Mouse (Mus musculus) midbrain, embryonic 14.5 days (tissue): Measurements from ENCODE around the gene Tril. TPM values are rescaled to one million over a fixed set of nuclear protein-coding genes. Genes with fewer than 3 reads are reported as not detected.
A peak's percentile ranks its signal among the peaks of the same experiment; 100 is the strongest.

Experiments
- ATAC-seq: fragments of 200-750 bp; cut with Nextera tagmentation; 2 replicates; pipeline ENCODE4 v1.8.0; 2017; ENCODE audit warnings: moderate number of reproducible peaks, moderate library complexity; ENCODE audit not compliant: low FRiP score, low TSS enrichment
- DNase-seq: peaks from one replicate; pipeline ENCODE4 v3.0.0-alpha.2; 2015
- H3K27ac ChIP-seq: fragments of 300-500 bp; sonication (generic); replicated peaks from 2 replicates; pipeline ENCODE4 v1.5.1; 2014; ENCODE audit warnings: mild to moderate bottlenecking, low read depth, low read length, moderate library complexity
- H3K27me3 ChIP-seq: fragments of 300-500 bp; sonication (generic); 2 replicates; pipeline ENCODE4 v1.6.1; 2014; ENCODE audit warnings: low read length, control low read depth, mixed read lengths; ENCODE audit not compliant: control insufficient read depth, insufficient read depth
- H3K36me3 ChIP-seq: fragments of 300-500 bp; sonication (generic); 2 replicates; pipeline ENCODE4 v1.6.1; 2014; ENCODE audit warnings: low read length, control low read depth; ENCODE audit not compliant: control insufficient read depth, insufficient read depth
- H3K4me1 ChIP-seq: fragments of 300-500 bp; sonication (generic); 2 replicates; pipeline ENCODE4 v1.6.1; 2014; ENCODE audit warnings: mild to moderate bottlenecking, antibody characterized with exemption, low read length, control low read depth; ENCODE audit not compliant: control insufficient read depth, insufficient read depth
- H3K4me2 ChIP-seq: fragments of 300-500 bp; sonication (generic); 2 replicates; pipeline ENCODE4 v1.6.1; 2014; ENCODE audit warnings: mild to moderate bottlenecking, low read length, moderate library complexity
- H3K4me3 ChIP-seq: fragments of 300-500 bp; sonication (generic); replicated peaks from 2 replicates; pipeline ENCODE4 v1.5.1; 2014; ENCODE audit warnings: low read depth, low read length
- H3K9ac ChIP-seq: fragments of 300-500 bp; sonication (generic); replicated peaks from 2 replicates; pipeline ENCODE4 v1.6.1; 2014; ENCODE audit warnings: mild to moderate bottlenecking, low read length, moderate library complexity
- H3K9me3 ChIP-seq: fragments of 300-500 bp; sonication (generic); 2 replicates; pipeline ENCODE4 v1.6.1; 2016; ENCODE audit warnings: low read length, control low read depth, mixed read lengths; ENCODE audit not compliant: control insufficient read depth
- WGBS: fragments of 180-500 bp; shearing (Covaris S2); extraction: QIAGEN DNeasy Blood & Tissue Kit; methylation state at CpG from one replicate; pipeline ENCODE4 v1.1.7; 2014; 5-methylcytosine and 5-hydroxymethylcytosine counted together
- polyA plus RNA-seq: library from polyadenylated mRNA; unstranded; fragments of >200 nt; fragmentation: Nextera tagmentation; extraction: Ambion mirVana; gene quantifications from 2 replicates; pipeline ENCODE4 v1.2.1, GENCODE M21; 2014

Tril gene
- polyA plus RNA-seq, 1 experiment from 2014 or later, result 12.8 TPM

DNA sequence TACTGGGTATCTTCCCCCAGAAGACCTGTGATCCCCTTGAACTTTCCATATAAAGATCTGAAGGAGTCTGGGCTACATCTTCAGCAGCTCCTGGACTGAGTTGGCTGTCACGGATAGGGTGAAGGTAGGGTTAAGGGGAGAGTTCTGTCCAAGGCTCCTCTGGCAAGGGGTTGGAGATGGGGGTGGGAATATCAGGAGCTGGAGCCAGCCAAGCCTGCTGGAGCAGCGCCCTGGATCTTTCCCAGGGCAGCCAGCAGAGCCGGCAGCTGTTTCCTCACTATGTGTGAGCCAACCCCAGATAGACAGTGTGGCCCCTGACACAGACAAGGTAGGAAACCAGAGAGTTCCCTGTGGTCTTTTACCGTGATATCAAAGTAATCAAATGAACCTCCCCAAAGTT, 4.6 kb upstream of the Tril start:
- no peaks in the 10 kb centered on the region for H3K36me3 ChIP-seq
- WGBS, result 77% methylated on average over 4 of the region's 4 CpGs
- no peak for DNase-seq

GRCm38 (mm10) chr6:53821041-53821501, 441 bp upstream of the Tril start:
- H3K9ac ChIP-seq, result peak overlapping the region; percentile 48; the same call in 1 of the 2 replicates
- peaks cover 50% of the 10 kb centered on the region for H3K27me3 ChIP-seq
- ATAC-seq (0 out of 2 replicates have a peak, but pooled peaks have one; percentile 4), DNase-seq (peak; percentile 43)
- under 1% methylated on average over 18 of the region's 18 CpGs for WGBS
- no peaks in the 10 kb centered on the region for H3K9me3 ChIP-seq
- peak overlapping the region; percentile 47 for H3K27ac ChIP-seq
- peak overlapping the region; percentile 46 for H3K4me3 ChIP-seq
- H3K4me2 ChIP-seq, result peak overlapping the region; percentile 67
- H3K36me3 ChIP-seq, result no peaks in the 10 kb centered on the region
- H3K4me1 ChIP-seq, result peaks cover 30% of the 10 kb centered on the region

More for the DNA sequence above, 4.6 kb upstream of the Tril start:
- Histone ChIP-seq H3K27ac (no peak overlapping the region), H3K4me3 (no peak overlapping the region), H3K4me1 (peaks cover 8% of the 10 kb centered on the region), H3K27me3 (peaks cover 18% of the 10 kb centered on the region; the same call in 1 of the 2 replicates), H3K9ac (no peak overlapping the region), H3K9me3 (no peaks in the 10 kb centered on the region), H3K4me2 (no peak overlapping the region)
- no peak for ATAC-seq

DNA sequence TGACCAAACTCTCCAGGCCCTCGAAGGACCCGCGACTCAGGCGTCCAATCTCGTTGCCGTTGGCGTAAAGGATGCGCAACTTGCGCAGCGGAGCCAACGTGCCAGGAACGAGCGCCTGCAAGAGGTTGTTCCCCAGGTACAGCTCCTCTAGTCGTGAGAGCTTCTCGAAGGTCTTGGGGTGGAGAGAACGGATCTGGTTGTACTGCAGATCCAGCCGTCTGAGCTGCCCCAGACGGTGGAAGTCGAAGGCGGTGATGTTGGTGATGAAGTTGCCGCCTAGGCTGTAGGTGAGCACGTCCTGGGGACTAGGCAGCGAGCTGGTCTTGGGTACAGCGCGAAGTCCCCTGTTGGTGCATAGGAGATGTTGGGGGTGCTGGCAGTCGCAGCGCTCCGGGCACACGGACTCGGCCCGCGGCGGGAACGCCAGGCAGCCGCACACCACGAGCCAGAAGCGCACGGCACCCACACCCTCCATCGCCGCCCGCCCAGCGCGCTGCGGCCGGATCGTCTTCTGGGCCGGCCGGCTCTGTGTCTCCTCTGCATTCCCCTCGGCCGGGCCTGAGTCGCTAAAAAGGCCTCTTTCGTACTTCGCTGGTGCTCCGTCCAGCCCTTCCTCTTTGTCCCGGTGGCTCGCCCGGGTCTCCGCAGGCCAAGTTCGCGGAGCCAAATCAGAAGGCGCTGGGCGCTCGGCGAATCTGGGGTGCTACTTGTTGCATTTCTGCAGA, 707 bp downstream of the Tril start:
- no peaks in the 10 kb centered on the region for H3K9me3 ChIP-seq
- ATAC-seq, result no peak
- H3K36me3 ChIP-seq, result no peaks in the 10 kb centered on the region
- peak overlapping the region; percentile 67 for H3K4me2 ChIP-seq
- H3K27me3 ChIP-seq, result peaks cover 50% of the 10 kb centered on the region
- peak overlapping the region; percentile 46 for H3K4me3 ChIP-seq
- WGBS, result under 1% methylated on average over 64 of the region's 64 CpGs
- H3K9ac ChIP-seq, result peak overlapping the region; percentile 48
- peak; percentile 58 for DNase-seq
- peak overlapping the region; percentile 47 for H3K27ac ChIP-seq
- H3K4me1 ChIP-seq, result peaks cover 30% of the 10 kb centered on the region

DNA sequence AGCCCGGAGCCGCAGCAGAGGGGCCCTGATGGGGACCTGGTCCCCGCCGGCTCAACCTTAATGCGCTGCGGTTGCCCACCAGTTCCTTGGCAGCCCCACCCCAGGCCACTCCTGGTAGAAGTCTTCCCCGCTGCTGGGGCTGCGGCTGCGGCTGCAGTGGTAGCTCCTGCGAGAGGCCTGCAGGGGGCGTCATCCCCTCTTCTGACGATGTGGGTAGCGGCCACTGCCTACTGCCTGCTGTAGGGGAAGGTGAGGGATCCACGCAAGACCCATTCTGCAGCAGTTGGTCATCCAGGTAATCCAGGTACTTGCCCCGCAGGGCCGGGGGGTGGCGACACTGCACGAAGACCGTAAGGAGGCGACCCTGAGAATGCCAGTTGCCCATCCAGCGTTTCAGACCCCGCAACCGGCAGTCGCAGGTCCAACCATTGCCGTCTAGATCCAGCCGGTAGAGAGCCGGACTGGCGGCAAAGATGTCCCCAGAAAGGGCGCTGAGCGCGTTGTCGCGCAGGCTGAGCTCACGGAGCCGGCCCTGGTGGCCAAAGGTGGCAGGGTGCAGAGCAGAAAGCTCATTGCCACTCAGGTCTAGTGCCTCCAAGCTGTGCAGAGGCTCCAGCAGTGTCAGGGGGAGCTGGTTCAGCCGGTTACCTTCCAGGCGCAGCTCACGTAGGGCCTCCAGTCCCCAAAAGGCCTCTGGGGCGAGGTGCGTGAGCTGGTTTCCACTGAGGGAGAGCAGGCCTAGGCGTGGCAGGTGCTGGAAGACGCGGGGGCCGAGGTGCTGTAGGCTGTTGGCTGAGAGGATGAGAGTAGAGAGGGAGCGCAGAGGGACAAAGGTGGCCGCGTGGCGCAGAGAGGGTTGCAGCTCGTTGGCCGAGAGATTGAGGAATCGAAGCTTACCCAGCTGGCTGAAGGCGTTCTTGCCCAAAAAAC, 1.6 kb downstream of the Tril start:
- DNase-seq, result peak; percentile 57
- peak; percentile 39 for ATAC-seq
- Histone ChIP-seq H3K36me3 (no peaks in the 10 kb centered on the region), H3K4me1 (peaks cover 30% of the 10 kb centered on the region), H3K4me2 (peak overlapping the region; percentile 67), H3K9me3 (no peaks in the 10 kb centered on the region), H3K4me3 (peak overlapping the region; percentile 46), H3K27me3 (peaks cover 50% of the 10 kb centered on the region), H3K9ac (peak overlapping the region; percentile 29), H3K27ac (peak overlapping the region; percentile 47; the same call in 1 of the 2 replicates)
- 4% methylated on average over 52 of the region's 52 CpGs for WGBS

DNA sequence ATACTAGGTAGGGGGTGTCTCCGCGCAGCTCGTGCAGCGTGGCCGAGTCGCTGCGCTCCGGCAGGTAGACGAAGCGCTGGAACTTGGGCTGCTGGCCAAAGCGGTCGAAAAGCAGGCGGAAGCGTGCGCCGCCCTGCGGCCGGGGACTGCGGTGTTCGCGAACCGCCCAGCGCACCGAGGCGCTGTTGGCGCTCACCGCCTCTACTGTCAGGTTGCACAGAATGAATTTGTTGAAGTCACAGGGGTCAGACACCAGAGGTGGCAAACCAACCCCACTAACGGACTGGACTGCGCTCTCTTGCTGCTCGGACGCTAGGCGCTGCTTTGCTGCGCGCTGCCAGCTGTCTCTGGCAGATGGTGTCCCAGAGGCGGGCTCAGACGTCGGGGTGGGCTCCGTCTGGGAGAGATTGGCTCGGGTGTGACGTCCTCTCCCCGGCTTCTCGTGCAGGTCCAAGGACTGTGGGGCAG, 2.3 kb downstream of the Tril start:
- Histone ChIP-seq H3K27me3 (peaks cover 50% of the 10 kb centered on the region), H3K9me3 (no peaks in the 10 kb centered on the region), H3K9ac (peak overlapping the region; percentile 29), H3K27ac (no peak overlapping the region), H3K4me1 (peaks cover 30% of the 10 kb centered on the region), H3K4me2 (peak overlapping the region; percentile 67), H3K36me3 (no peaks in the 10 kb centered on the region), H3K4me3 (peak overlapping the region; percentile 46)
- DNase-seq (peak; percentile 81), ATAC-seq (peak; percentile 46)
- WGBS, result 0% methylated on average over 42 of the region's 42 CpGs

DNA sequence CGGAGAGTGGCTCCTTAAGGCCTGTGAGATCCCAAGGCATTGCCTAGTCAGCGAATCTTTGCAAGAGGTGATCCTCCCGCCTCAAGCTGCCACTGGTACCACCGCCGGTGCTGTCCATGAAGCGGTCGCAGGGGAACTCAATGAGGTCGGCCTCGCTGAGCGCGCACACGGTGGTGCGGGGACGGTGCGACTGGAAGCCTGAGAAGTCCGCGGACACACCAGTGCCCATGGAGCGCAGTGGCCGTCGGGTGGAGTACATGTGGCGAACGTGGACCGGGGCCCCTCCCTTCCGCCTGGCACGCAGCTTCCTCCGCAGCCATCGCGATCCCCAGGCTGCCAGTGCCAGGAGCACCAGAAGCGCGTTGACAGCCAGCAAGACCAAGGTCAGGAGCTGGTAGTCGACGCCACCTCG, 2.9 kb downstream of the Tril start:
- peak overlapping the region; percentile 46 for H3K4me3 ChIP-seq
- no peak overlapping the region for H3K27ac ChIP-seq
- DNase-seq, result peak; percentile 45
- peaks cover 50% of the 10 kb centered on the region for H3K27me3 ChIP-seq
- ATAC-seq, result no peak
- peaks cover 30% of the 10 kb centered on the region for H3K4me1 ChIP-seq
- peak overlapping the region; percentile 29 for H3K9ac ChIP-seq
- H3K36me3 ChIP-seq, result no peaks in the 10 kb centered on the region
- no peaks in the 10 kb centered on the region for H3K9me3 ChIP-seq
- peak overlapping the region; percentile 67 for H3K4me2 ChIP-seq
- 15% methylated on average over 33 of the region's 33 CpGs for WGBS

DNA sequence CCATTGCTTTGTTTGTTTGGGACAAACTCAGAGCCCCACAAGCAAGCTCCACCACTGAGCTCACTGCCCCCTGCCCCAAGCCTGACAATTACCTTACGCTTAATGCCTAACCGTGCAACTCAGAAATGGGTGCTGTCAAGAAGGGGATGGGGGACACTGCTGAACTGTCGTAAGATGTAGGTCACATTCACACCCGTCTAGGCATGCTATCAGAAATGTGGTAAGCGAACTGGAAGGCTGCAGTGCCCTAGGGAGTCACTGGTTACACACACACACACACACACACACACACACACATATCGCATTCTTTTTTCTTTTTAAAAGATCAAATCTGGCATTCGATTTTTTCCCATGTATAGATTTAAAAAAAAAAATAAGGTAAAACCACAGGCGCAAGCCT, 4.0 kb downstream of the Tril start:
- no peak overlapping the region for H3K4me2 ChIP-seq
- peaks cover 42% of the 10 kb centered on the region for H3K27me3 ChIP-seq
- WGBS, result 84% methylated on average over 8 of the region's 8 CpGs
- DNase-seq (no peak), ATAC-seq (no peak)
- H3K4me1 ChIP-seq, result peaks cover 30% of the 10 kb centered on the region
- no peaks in the 10 kb centered on the region for H3K36me3 ChIP-seq
- H3K9me3 ChIP-seq, result no peaks in the 10 kb centered on the region
- no peak overlapping the region for H3K4me3 ChIP-seq
- H3K27ac ChIP-seq, result no peak overlapping the region
- H3K9ac ChIP-seq, result no peak overlapping the region

GRCm38 (mm10) chr6:53815691-53816090, 4.9 kb downstream of the Tril start:
- Histone ChIP-seq H3K9me3 (no peaks in the 10 kb centered on the region), H3K4me2 (no peak overlapping the region), H3K36me3 (no peaks in the 10 kb centered on the region), H3K27ac (no peak overlapping the region), H3K4me1 (peaks cover 22% of the 10 kb centered on the region), H3K4me3 (no peak overlapping the region), H3K27me3 (peaks cover 33% of the 10 kb centered on the region), H3K9ac (no peak overlapping the region)
- DNase-seq, result no peak
- ATAC-seq, result no peak
- WGBS, result 80% methylated on average over 7 of the region's 7 CpGs
